Mouse (Mus musculus) left cerebral cortex, postnatal 10 days (tissue): ENCODE results near the gene Tuba8. TPM values are rescaled to one million over a fixed set of nuclear protein-coding genes. Genes with fewer than 3 reads are reported as not detected.

Experiments
- DNase-seq, 2 experiments: peaks; one replicate each; pipeline ENCODE4 v3.0.0; 2021 to 2022; ENCODE audit warnings: low spot score in 2 of 2, mixed read lengths in 1 of 2; ENCODE audit errors: extremely low spot score in 1 of 2
- intact Hi-C: fragments of 180-260 bp; cut with DNase I; formaldehyde crosslinking; loops from one replicate; pipeline ENCODE4 v1.15.1; 2025
- total RNA-seq, 2 experiments: library from RNA; stranded (reverse); gene quantifications; 2 replicates each; pipeline ENCODE4 v1.2.3; 2021

Gene Tuba8
- 1 to 10 TPM; 2.8 TPM for total RNA-seq

DNA sequence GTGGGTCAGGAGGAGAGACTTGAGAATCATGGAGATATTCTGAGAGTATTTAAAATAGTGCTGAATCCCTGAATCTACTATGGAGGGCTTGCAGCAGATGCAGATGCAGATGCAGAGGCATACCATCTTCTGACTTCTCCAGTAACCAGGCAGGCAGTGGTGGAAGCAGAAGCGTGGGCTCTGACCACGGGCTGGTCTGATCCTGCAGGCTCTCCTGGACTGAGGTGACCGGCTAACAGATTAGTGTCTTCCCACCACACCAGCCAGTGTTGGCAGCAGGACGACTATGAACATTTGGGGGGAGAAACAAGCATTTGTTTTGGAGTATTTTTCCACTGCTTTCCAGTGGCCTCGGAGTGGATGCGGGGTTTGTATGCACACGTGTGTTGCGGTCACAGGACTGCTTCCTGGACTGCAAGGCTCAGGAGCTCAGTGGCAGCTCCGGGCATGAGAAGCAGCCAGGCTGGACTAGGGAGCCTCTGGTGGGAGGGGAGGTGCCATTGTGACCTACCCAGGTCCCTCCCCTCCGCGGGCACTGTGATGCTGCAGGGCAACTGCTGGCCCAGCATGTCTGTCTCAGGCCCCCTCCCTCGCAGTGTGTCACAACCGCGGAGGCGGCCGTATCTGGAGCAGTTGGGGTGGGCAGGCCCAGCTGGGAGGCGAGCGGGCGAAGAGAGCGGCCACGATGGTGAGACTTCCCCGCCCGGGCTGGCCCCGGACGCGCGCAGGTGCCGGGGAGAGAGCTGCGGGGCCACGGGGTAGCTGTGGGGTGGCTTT lies at the start of gene Tuba8:
Tuba8 (plus strand) TSS at position 548 of the 777 bp plus-strand sequence.
- peak in 1 of 2 experiments; percentile 76 for DNase-seq
- intact Hi-C loops: no loop called here

DNA sequence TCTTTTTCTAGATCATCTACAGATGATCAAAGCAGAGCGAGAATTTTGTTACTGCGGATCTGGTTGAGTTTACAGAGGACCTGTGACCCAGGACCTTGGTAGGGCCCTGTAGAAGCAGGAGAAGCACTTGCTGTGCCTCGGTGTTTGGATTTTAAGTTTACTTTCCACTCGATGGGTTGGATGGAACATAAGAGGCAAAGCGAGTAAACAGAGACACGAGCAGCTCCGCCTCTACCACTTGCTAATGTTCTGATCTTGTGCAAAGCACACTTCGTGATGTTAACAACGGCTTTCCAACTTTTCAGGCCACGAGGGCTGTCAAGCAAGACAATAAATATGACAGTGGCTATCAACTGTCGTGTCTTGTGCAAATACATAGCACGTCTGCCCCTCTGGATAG lies 47.9 kb upstream of the Tuba8 start:
- intact Hi-C loops: no loop called here
- DNase-seq: no peak

DNA sequence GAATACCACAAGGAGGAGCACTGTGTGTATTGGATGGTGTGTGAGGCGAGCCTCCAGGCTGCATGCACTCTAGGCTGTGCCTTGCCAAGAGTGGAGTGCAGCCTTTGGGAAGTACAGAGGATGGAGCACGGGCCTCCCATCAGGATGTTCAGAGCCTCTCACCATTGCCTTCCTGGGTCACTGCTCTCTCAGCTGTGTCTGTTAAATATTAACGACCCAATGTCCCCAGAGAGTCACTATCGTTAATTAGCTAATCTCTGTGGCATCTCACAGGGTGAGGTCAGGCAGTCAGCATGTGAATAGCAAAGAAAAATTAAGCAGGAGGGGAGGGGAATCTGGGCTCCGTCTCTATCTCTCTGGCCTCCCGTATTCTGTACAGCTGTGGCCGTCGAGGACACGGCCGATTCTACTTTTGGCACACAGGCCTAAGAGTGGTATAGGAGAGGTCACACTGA lies 44.4 kb upstream of the Tuba8 start:
- DNase-seq: no peak
- intact Hi-C loops: no loop called here

DNA sequence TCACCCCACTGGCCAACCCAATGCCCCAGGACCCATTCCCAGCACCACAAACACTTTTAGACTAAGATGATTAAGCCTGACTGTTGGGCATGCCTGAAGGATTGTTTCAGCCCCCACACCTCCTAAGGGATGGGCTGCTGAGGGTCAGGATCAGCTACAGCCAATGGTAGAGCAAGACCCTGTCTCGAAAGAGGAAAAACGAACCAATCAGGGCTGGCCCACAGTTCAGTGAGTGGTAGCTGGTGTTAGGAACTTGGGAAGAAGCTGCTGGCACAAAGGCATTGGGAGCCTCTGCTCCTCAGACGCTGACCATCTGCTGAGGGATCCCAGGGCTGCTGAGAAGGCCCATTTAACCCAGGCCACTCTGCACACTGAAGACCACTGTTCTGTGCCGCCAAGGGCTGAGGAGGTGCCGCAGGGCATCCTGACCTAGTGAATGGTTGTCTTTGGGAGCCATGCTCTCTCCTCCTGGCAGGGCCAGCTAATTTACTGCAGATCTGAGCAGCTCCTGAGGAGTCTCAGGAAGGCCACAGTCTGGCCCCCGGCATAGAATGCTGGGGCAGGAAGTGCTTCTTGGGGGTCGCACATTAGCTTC lies 43.0 kb upstream of the Tuba8 start:
- intact Hi-C loops: no loop called here
- no peak for DNase-seq

DNA sequence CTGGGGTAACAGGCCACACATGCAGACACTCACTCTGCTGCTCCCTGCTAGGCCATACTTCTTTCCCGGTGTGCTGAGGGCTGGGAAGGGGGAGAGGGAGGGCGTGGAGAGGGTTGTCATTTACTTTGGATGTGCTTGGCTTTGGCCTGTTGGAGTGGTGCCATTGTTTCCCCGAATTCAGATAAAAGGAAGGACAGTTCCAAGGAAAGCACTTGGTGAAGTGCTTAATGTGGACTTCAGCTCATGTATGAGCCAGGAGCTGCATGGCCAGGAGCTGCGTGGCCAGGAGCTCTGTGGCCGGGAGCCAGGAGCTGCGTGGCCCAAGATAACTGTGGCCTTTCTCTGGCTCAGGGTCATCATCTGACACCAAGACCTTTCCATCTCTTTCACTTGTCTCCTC lies 39.4 kb upstream of the Tuba8 start:
- no peak for DNase-seq
- intact Hi-C loops: loop anchor here (10.0 kb wide), 1 partner anchor 156 kb away; no protein-coding TSS in a partner anchor

DNA sequence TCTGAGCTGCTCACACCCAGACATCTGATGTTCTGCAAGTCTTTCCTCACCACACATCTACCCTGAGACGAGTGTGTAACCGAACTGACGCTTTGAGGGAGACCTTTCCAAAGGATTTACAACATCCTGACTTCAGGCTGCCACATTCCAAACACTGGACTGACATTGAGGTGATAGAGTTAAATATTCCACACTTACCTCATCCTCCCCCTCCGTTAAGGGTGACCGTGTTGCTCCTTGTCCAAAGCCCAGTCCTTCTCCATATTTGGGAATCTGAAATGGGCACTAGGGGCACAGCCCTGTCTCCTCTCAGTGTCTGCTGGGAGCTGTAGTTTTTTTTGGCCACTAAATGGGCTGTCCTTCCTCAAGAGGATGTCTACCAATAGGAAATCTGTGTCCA lies 37.0 kb upstream of the Tuba8 start:
- intact Hi-C loops: loop anchor here (10.0 kb wide), 1 partner anchor 159 kb away; no protein-coding TSS in a partner anchor

DNA sequence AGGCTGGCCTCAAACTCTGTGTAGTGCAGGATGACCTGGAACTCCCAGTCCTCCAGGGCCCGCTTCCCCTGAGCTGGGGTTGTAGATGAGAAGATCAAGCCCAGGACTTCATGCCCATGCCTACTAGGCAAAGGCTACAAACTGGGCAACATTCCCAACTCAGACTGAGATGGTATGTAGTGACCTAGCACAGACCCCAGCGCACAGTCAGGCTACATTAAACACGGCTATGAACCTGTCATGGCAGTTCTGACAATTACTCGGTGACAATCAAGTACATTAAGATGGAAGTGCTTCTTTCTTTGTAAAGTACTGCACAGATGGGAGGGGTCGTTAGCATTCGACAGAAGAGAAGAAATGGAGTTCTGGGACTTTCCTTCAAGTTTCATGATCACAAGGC lies 35.7 kb upstream of the Tuba8 start:
- no peak for DNase-seq
- intact Hi-C loops: loop anchor here (5.0 to 10.0 kb wide), 3 partner anchors 160 to 277 kb away; no protein-coding TSS in a partner anchor

More for the DNA sequence above, 37.0 kb upstream of the Tuba8 start:
- no peak for DNase-seq

DNA sequence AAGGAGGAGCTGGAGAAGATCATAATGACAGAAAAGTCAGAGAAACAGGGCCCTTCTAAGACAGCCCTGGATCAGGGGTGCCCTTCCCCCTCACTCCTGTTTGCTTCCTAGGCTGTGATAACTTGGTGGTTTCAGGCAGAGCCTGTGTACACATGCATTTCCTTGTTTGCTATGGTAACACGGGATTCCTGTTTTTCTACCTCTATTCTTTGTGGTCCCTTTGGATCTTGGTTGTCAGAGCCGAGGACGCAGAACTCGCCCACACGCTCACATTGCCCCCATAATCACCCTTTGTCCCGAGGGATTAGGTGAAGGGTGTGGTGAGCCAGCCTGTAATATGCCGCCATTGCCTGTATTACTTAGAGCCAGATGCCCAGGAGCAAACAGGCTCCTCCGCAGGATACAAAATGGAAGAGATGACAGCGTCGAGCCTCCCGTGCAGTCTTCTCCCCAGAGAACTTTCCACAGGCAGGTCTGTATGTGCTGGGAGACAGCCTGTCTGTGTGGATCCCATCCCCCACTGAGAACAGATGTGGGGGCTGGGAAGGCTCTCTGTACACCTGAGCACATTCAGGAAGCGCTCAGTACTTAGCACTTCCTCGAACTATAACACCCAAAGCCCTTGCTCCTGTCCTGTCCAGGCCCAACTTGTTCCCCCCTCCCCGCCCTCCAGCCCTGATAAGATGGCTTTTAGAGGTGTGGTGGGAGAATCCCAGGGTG lies 34.3 kb upstream of the Tuba8 start:
- DNase-seq: no peak
- intact Hi-C loops: loop anchor here (5.0 to 10.0 kb wide), 3 partner anchors 161 to 279 kb away; no protein-coding TSS in a partner anchor

DNA sequence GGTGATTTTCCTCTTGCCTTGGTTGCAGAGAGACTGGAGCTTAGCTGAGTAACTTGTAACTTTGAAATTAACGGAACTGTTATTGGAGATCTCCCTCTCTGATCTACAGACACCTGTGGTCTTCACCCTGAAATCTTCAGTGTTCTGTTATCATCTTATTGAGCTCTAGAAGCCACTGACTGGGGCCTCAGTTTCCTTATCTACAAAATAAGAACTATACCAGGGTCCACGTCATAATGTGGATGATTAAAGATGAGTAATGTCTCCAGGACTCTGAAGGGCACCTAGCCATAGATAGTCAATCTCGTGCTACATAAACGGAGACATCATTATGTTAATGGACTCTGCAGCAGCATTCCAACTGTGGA lies 33.8 kb upstream of the Tuba8 start:
- intact Hi-C loops: loop anchor here (5.0 to 10.0 kb wide), 3 partner anchors 162 to 279 kb away; no protein-coding TSS in a partner anchor
- DNase-seq: no peak

DNA sequence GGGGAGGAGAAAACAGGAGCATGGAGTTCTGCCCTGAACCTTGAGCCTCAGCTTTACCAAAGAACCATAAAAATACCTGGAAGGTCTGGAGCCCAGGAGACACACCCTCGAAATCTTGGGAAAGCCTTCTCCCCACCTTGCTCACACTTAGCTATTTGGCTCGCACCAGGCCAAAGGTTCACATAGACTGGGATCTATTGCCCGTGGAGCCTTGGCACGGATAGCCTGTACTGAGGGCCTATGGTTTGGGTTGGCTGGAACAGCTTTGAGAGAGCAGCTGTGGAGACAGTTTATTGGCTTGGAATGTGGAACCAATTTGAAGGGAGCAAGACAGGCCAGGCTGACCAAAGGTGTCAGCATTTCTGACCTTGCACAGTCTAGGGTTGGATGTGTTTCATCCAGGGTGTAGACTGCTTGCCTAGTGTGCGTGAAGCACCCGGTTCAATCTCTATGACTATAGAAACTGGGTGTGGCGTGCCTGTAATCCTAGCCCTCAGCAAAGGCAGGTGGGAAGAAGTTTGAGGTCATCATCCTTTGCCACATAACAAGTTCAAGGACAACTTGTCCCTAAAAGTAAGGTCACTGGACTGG lies 33.3 kb upstream of the Tuba8 start:
- no peak for DNase-seq
- intact Hi-C loops: loop anchor here (5.0 to 10.0 kb wide), 3 partner anchors 162 to 280 kb away; no protein-coding TSS in a partner anchor

DNA sequence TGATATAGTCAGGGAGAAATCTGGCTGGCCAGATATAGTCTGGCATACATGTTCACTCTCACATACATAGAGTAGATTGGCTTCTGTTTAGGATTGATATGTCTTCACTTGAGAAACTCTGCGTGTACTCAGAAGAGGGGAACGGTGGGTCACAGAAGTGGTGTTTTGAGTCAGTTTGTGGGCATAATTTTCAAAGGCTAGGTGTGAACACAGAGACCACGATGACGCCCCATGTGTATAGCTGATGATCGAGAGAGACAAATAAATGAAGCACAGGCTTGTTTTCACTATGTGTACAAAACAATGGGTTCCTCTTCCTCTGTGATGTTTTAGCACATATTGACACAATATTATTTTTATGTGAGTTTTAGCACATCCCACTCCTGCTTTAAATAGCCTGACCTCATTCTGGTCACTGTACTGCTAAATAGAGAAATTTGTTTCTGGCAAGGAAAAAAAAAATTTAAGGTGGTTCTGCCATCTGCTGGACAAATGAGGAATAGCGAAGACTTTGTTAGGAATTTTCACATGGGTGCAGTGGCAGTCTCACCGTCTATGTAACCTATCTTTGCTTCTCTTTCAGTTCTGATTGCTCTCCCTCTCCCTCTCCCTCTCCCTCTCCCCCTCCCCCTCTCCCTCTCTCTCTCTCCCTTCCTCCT lies 31.7 kb upstream of the Tuba8 start:
- peak in 1 of 2 experiments; percentile 80 for DNase-seq
- intact Hi-C loops: loop anchor here (2.0 to 10.0 kb wide), 4 partner anchors 48 to 282 kb away; partner anchors contain the start of gene Mical3

DNA sequence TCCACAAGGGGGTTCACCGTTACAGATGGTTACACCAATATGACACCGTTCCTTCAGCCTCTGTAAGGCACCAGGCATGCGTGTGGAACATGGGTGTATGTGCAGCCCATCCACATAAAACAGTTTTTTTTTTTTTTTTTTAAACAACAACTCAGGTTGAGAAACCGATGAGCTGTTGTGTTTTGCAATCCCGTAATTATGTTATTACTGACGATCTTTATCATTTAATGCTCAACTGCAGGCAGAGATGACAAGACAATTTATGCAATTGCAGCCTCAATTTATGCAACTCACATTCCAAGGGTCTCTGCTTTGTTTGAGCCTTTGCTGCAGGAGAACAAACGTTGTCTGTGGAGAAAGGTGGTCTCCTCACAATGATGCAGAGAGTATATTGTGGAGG lies 30.6 kb upstream of the Tuba8 start:
- DNase-seq: no peak
- intact Hi-C loops: loop anchor here (2.0 to 10.0 kb wide), 5 partner anchors 49 to 355 kb away; partner anchors contain the start of gene Mical3

DNA sequence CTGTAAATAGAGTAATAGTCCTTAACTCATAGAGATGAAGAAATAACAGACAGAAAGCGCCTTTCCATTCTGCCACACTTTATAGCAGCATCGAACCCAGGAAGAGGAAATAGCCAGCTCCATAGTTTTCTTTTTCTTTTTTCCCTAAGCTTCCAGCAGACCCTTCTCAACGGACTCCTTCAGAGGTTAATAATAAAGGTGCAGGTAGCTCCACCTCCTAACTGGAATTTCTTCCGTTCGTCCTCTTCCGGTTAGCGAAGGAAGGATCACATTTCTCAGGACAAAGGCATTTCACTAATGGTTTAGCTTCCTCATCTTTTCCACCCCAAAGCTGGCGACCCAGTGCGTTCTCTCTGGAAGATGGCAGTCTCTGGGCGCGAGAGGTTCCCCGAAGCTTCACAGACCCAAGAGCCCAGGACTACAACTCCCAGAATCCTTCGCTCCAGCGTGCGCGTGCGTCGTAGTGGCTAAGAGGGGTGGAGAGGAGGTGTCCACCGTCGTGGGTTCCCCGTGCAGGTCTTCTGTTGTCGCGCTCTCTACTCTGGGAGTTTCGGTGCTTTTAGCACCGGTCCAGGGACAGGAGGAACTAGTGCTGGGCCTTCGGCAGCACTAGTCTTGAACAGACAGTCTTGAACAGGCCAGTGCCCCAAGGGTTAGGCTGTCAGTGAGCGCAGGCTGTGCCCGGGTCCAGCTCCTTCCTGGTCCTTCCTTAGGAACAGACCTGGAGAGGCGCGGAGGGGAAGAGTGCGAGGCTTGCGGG lies 26.9 kb upstream of the Tuba8 start, which contains the start of gene Pex26:
Pex26 (plus strand) TSS at position 254 of the 760 bp plus-strand sequence.
- peak; percentile 87 to 92 for DNase-seq
- intact Hi-C loops: loop anchor here (10.0 kb wide), 1 partner anchor 351 kb away; no protein-coding TSS in a partner anchor

DNA sequence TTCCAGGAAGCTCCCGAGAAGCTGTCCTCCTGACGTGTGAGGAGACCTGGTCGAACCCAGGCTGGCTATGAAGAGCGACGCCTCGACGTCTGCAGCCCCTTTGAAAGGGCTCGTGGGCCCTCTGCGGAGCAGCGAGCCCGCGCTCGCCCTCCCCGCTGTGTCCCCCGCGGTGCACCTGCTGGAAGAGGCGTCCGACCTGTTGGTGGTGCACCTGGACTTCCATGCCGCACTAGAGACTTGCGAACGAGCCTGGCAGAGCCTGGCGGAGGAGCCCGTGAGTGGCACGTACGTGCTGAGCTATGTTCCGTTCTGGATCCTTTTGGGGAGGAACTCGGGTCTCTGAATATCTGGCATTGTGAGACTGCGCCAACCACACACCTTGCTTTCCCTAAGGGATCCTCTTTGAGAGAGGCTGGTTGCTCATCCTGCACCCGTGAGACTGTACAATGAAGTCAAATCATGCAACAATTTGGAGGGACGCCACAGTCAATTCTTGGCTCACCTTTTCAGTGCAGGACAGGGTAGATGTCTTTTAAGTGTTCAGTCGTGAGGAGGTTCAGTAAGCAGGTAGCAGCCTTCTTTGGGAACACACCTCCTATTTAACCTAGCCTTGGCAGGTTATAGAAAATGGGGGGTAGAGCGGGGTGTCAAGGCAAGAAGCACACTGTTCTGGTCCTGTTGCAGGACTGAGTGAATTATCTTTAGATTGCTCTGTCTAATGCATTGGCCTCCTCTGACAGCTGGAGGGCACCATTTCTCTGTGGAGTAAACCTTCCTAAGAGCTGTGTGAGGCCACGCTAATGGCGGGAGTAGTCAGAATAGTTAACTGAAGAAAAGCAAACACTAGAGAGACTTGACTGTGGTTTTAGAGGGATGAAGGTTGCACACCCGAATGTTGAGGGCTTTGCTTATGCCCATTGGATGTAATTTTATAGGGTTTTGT lies 26.0 kb upstream of the Tuba8 start:
- intact Hi-C loops: loop anchor here (10.0 kb wide), 1 partner anchor 350 kb away; no protein-coding TSS in a partner anchor
- peak; percentile 49 to 58 for DNase-seq

DNA sequence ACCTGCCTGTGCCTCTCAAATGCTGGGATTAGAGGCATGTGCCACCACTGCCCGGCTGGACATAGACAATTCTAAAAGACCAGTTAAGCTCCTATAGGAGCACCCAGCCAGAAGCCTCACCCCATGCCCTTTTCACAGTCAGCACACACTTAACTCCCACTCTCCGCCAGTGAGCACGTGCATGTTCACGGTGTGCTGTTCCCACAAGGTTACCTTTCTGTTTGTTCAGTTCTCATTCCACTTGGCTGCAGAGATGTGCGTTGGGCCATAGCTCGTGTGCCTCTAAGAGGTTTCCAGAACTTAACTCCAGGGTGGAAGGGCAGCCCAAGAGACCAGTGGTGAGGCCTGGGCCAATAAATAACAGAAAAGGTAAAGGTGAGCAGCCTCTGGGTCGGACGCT lies 25.3 kb upstream of the Tuba8 start:
- no peak for DNase-seq
- intact Hi-C loops: loop anchor here (10.0 kb wide), 1 partner anchor 350 kb away; no protein-coding TSS in a partner anchor

DNA sequence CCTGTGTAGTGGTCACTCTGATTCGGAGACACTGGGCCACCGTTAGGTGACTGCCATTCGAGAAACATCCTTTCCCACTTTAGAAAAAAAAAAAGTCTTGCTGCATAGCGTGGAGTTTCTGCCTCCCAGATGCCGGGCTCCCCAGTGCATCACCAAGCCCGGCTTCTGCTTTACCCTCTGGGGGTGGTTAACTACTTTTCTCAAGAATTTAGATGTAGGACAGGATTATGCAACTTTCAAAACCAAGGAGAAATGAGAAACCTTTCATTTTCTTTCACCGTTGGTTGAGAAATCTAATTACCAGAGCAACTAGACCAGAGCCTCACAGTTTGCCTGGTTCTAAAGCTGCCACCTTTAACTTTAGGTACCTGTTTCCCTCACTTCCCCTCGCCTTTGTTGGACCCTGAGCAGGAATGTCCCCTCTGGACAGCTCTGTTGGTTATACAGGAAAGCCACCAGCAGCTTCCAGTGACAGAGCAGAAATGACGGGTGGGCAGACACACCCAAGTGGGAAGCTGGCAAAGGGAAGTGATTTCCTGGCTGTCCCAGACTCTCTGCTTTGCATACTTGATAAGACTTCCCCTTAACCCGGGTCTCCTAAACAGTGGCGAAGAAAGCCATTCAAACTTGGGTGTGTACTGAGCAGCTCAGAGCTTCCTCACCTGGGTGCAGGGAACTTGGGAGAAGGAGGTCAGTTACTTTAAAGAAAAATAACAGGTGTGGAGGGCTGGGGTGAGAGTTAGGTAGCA lies 19.1 kb upstream of the Tuba8 start:
- intact Hi-C loops: no loop called here

More for the DNA sequence above, 19.1 kb upstream of the Tuba8 start:
- no peak for DNase-seq
